Mouse (Mus musculus): ENCODE data around the gene Wapl.

The Wapl gene

GRCm38 (mm10) chr14:34673395-34674228 is at the start of gene Wapl:
TSS of gene Wapl (plus strand) at chr14:34673928.
- peak; percentile 97 for DNase-seq

- DNase-seq: no peak
These were observed 46.9 kb upstream of the Wapl start for GRCm38 (mm10) chr14:34626824-34627223.

GRCm38 (mm10) chr14:34632722-34633448 is 40.8 kb upstream of the Wapl start:
- no peak for DNase-seq

- no peak for DNase-seq
These were observed 38.5 kb upstream of the Wapl start for GRCm38 (mm10) chr14:34635192-34635591.

GRCm38 (mm10) chr14:34635721-34636120 is 38.0 kb upstream of the Wapl start:
- no peak for DNase-seq

- DNase-seq: no peak
These were observed 29.6 kb upstream of the Wapl start for GRCm38 (mm10) chr14:34644140-34644539.

- no peak for DNase-seq
These were observed 25.8 kb upstream of the Wapl start for GRCm38 (mm10) chr14:34647870-34648475.

- DNase-seq: no peak
These were observed 16.6 kb upstream of the Wapl start for GRCm38 (mm10) chr14:34657131-34657530.

GRCm38 (mm10) chr14:34660351-34660787 is 13.4 kb upstream of the Wapl start:
- DNase-seq: no peak

GRCm38 (mm10) chr14:34660788-34661591 is 12.7 kb upstream of the Wapl start:
- no peak for DNase-seq

- DNase-seq: peak; percentile 63
These were observed 11.9 kb upstream of the Wapl start for GRCm38 (mm10) chr14:34661621-34662477.

GRCm38 (mm10) chr14:34662478-34662826 is 11.3 kb upstream of the Wapl start:
- no peak for DNase-seq

GRCm38 (mm10) chr14:34663381-34663780 is 10.3 kb upstream of the Wapl start:
- no peak for DNase-seq

GRCm38 (mm10) chr14:34669082-34669481 is 4.6 kb upstream of the Wapl start:
- no peak for DNase-seq

GRCm38 (mm10) chr14:34670256-34670655 is 3.5 kb upstream of the Wapl start:
- no peak for DNase-seq

GRCm38 (mm10) chr14:34674229-34674791 is 582 bp downstream of the Wapl start:
- peak; percentile 62 for DNase-seq

GRCm38 (mm10) chr14:34674932-34675331 is 1.2 kb downstream of the Wapl start:
- no peak for DNase-seq

- DNase-seq: no peak
These were observed 1.7 kb downstream of the Wapl start for GRCm38 (mm10) chr14:34675347-34675865.

GRCm38 (mm10) chr14:34680815-34681214 is 7.1 kb downstream of the Wapl start:
- no peak for DNase-seq

- no peak for DNase-seq
These were observed 11.3 kb downstream of the Wapl start for GRCm38 (mm10) chr14:34684989-34685388.

GRCm38 (mm10) chr14:34693970-34694369 is 20.2 kb downstream of the Wapl start:
- DNase-seq: no peak
